Mouse (Mus musculus) kidney, embryonic 15.5 days (tissue): Measurements from ENCODE around the gene Dgki. TPM values are rescaled to one million over a fixed set of nuclear protein-coding genes. Genes with fewer than 3 reads are reported as not detected.
A peak's percentile ranks its signal among the peaks of the same experiment; 100 is the strongest.

Experiments used
- ATAC-seq: fragments of 200-750 bp; cut with Nextera tagmentation; replicated peaks from 2 replicates; pipeline ENCODE4 v1.8.0; 2017; ENCODE audit warnings: moderate TSS enrichment; ENCODE audit not compliant: low FRiP score
- H3K27ac ChIP-seq: fragments of 300-500 bp; sonication (generic); 2 replicates; pipeline ENCODE4 v1.5.1; 2015; ENCODE audit warnings: mild to moderate bottlenecking, inconsistent platforms
- H3K27me3 ChIP-seq: fragments of 300-500 bp; sonication (generic); 2 replicates; pipeline ENCODE4 v1.6.1; 2015; ENCODE audit warnings: inconsistent platforms
- H3K36me3 ChIP-seq: fragments of 300-500 bp; sonication (generic); 2 replicates; pipeline ENCODE4 v1.6.1; 2015; ENCODE audit warnings: inconsistent platforms
- H3K4me1 ChIP-seq: fragments of 300-500 bp; sonication (generic); 2 replicates; pipeline ENCODE4 v1.6.1; 2015; ENCODE audit warnings: inconsistent platforms
- H3K4me2 ChIP-seq: fragments of 300-500 bp; sonication (generic); 2 replicates; pipeline ENCODE4 v1.6.1; 2015; ENCODE audit warnings: moderate library complexity, mild to moderate bottlenecking, inconsistent platforms
- H3K4me3 ChIP-seq: fragments of 300-500 bp; sonication (generic); replicated peaks from 2 replicates; pipeline ENCODE4 v1.5.1; 2015; ENCODE audit warnings: mild to moderate bottlenecking, inconsistent platforms
- H3K9ac ChIP-seq: fragments of 300-500 bp; sonication (generic); 2 replicates; pipeline ENCODE4 v1.6.1; 2015; ENCODE audit warnings: mild to moderate bottlenecking, inconsistent platforms
- H3K9me3 ChIP-seq: fragments of 300-500 bp; sonication (generic); replicated peaks from 2 replicates; pipeline ENCODE4 v1.6.1; 2016; ENCODE audit warnings: inconsistent platforms
- WGBS: fragments of 180-500 bp; shearing (Covaris S2); methylation state at CpG from one replicate; pipeline ENCODE4 v1.1.7; 2015; ENCODE audit warnings: mixed read lengths; 5-methylcytosine and 5-hydroxymethylcytosine counted together
- polyA plus RNA-seq: library from polyadenylated mRNA; unstranded; fragments of >200 nt; fragmentation: Nextera tagmentation; extraction: Ambion mirVana; gene quantifications from 2 replicates; pipeline ENCODE4 v1.2.1, GENCODE M21; 2015

The Dgki gene
- polyA plus RNA-seq, 1 experiment from 2014 or later: 0.55 TPM

GRCm38 (mm10) chr6:37325906-37326602 lies 26.1 kb upstream of the Dgki start:
- WGBS: 88% methylated on average over 9 of the region's 9 CpGs
- H3K27ac ChIP-seq: peak overlapping the region; percentile 62
- no peak for ATAC-seq

GRCm38 (mm10) chr6:37325076-37325475 lies 25.1 kb upstream of the Dgki start:
- ATAC-seq: no peak
- WGBS: 78% methylated on average over 3 of the region's 3 CpGs
- Histone ChIP-seq H3K27me3 (no peaks in the 10 kb centered on the region), H3K4me1 (peaks cover 14% of the 10 kb centered on the region), H3K9me3 (no peaks in the 10 kb centered on the region), H3K27ac (no peak overlapping the region), H3K9ac (no peak overlapping the region), H3K4me2 (no peak overlapping the region), H3K36me3 (peaks cover 9% of the 10 kb centered on the region), H3K4me3 (no peak overlapping the region)

More at GRCm38 (mm10) chr6:37325906-37326602, 26.1 kb upstream of the Dgki start:
- peaks cover 14% of the 10 kb centered on the region for H3K36me3 ChIP-seq
- peaks cover 21% of the 10 kb centered on the region for H3K4me1 ChIP-seq
- H3K27me3 ChIP-seq: no peaks in the 10 kb centered on the region
- H3K9ac ChIP-seq: no peak overlapping the region
- no peak overlapping the region for H3K4me2 ChIP-seq
- no peak overlapping the region for H3K4me3 ChIP-seq
- H3K9me3 ChIP-seq: no peaks in the 10 kb centered on the region

- Histone ChIP-seq H3K4me2 (no peak overlapping the region), H3K9ac (no peak overlapping the region), H3K27ac (no peak overlapping the region), H3K27me3 (no peaks in the 10 kb centered on the region), H3K9me3 (no peaks in the 10 kb centered on the region), H3K4me3 (no peak overlapping the region), H3K4me1 (peaks cover 9% of the 10 kb centered on the region), H3K36me3 (no peaks in the 10 kb centered on the region)
- WGBS: 90% methylated on average over 7 of the region's 7 CpGs
- ATAC-seq: no peak
Observed at GRCm38 (mm10) chr6:37322641-37323040, 22.7 kb upstream of the Dgki start.

GRCm38 (mm10) chr6:37322088-37322487 lies 22.1 kb upstream of the Dgki start:
- Histone ChIP-seq H3K36me3 (no peaks in the 10 kb centered on the region), H3K9me3 (no peaks in the 10 kb centered on the region), H3K4me3 (no peak overlapping the region), H3K27ac (no peak overlapping the region), H3K27me3 (no peaks in the 10 kb centered on the region), H3K4me1 (peaks cover 6% of the 10 kb centered on the region), H3K9ac (no peak overlapping the region), H3K4me2 (no peak overlapping the region)
- ATAC-seq: no peak
- 92% methylated on average over 9 of the region's 9 CpGs for WGBS

GRCm38 (mm10) chr6:37317904-37318303 lies 17.9 kb upstream of the Dgki start:
- no peak overlapping the region for H3K27ac ChIP-seq
- no peaks in the 10 kb centered on the region for H3K27me3 ChIP-seq
- no peaks in the 10 kb centered on the region for H3K9me3 ChIP-seq
- H3K4me2 ChIP-seq: no peak overlapping the region
- H3K9ac ChIP-seq: no peak overlapping the region
- no peak overlapping the region for H3K4me3 ChIP-seq
- no peaks in the 10 kb centered on the region for H3K4me1 ChIP-seq
- no peaks in the 10 kb centered on the region for H3K36me3 ChIP-seq
- 61% methylated on average over 5 of the region's 5 CpGs for WGBS
- ATAC-seq: no peak

- H3K4me3 ChIP-seq: no peak overlapping the region
- H3K9me3 ChIP-seq: no peaks in the 10 kb centered on the region
- no peak for ATAC-seq
- no peak overlapping the region for H3K4me2 ChIP-seq
- no peaks in the 10 kb centered on the region for H3K4me1 ChIP-seq
- H3K36me3 ChIP-seq: no peaks in the 10 kb centered on the region
- no peak overlapping the region for H3K9ac ChIP-seq
- no peaks in the 10 kb centered on the region for H3K27me3 ChIP-seq
- H3K27ac ChIP-seq: no peak overlapping the region
Observed at GRCm38 (mm10) chr6:37315440-37315839, 15.5 kb upstream of the Dgki start.

- no peak overlapping the region for H3K9ac ChIP-seq
- no peaks in the 10 kb centered on the region for H3K27me3 ChIP-seq
- H3K27ac ChIP-seq: no peak overlapping the region
- WGBS: 90% methylated on average over 4 of the region's 4 CpGs
- no peaks in the 10 kb centered on the region for H3K4me1 ChIP-seq
- no peaks in the 10 kb centered on the region for H3K36me3 ChIP-seq
- ATAC-seq: no peak
- no peak overlapping the region for H3K4me2 ChIP-seq
- H3K4me3 ChIP-seq: no peak overlapping the region
- no peaks in the 10 kb centered on the region for H3K9me3 ChIP-seq
Observed at GRCm38 (mm10) chr6:37310601-37311000, 10.6 kb upstream of the Dgki start.

- Histone ChIP-seq H3K4me1 (no peaks in the 10 kb centered on the region), H3K27ac (no peak overlapping the region), H3K4me3 (no peak overlapping the region), H3K9me3 (no peaks in the 10 kb centered on the region), H3K36me3 (no peaks in the 10 kb centered on the region), H3K4me2 (no peak overlapping the region), H3K9ac (no peak overlapping the region), H3K27me3 (peaks cover 13% of the 10 kb centered on the region)
- no peak for ATAC-seq
- WGBS: 82% methylated on average over 1 of the region's 1 CpGs
Observed at GRCm38 (mm10) chr6:37306616-37307015, 6.6 kb upstream of the Dgki start.

- peak overlapping the region; percentile 58 for H3K4me3 ChIP-seq
- H3K4me1 ChIP-seq: peaks cover 18% of the 10 kb centered on the region
- H3K9ac ChIP-seq: no peak overlapping the region
- no peak for ATAC-seq
- peaks cover 62% of the 10 kb centered on the region for H3K27me3 ChIP-seq
- no peaks in the 10 kb centered on the region for H3K9me3 ChIP-seq
- H3K36me3 ChIP-seq: no peaks in the 10 kb centered on the region
- peak overlapping the region; percentile 99 for H3K4me2 ChIP-seq
- WGBS: 12% methylated on average over 13 of the region's 13 CpGs
- no peak overlapping the region for H3K27ac ChIP-seq
Observed at GRCm38 (mm10) chr6:37300492-37300891, 508 bp upstream of the Dgki start.

- Histone ChIP-seq H3K27ac (no peak overlapping the region), H3K9ac (0 out of 2 replicates have a peak overlapping the region, but pooled peaks have one; percentile 28), H3K4me3 (peak overlapping the region; percentile 58), H3K4me2 (peak overlapping the region; percentile 99), H3K9me3 (no peaks in the 10 kb centered on the region), H3K27me3 (peaks cover 62% of the 10 kb centered on the region), H3K4me1 (peaks cover 18% of the 10 kb centered on the region), H3K36me3 (no peaks in the 10 kb centered on the region)
- no peak for ATAC-seq
- 26% methylated on average over 4 of the region's 4 CpGs for WGBS
Observed at GRCm38 (mm10) chr6:37298982-37299381, 1.0 kb downstream of the Dgki start.

- Histone ChIP-seq H3K9ac (no peak overlapping the region), H3K4me2 (no peak overlapping the region), H3K27ac (no peak overlapping the region), H3K4me1 (peaks cover 18% of the 10 kb centered on the region), H3K36me3 (no peaks in the 10 kb centered on the region), H3K27me3 (peaks cover 59% of the 10 kb centered on the region), H3K9me3 (no peaks in the 10 kb centered on the region), H3K4me3 (no peak overlapping the region)
- no peak for ATAC-seq
- WGBS: 55% methylated on average over 8 of the region's 8 CpGs
Observed at GRCm38 (mm10) chr6:37297744-37298482, 2.1 kb downstream of the Dgki start.

- Histone ChIP-seq H3K4me2 (no peak overlapping the region), H3K4me1 (no peaks in the 10 kb centered on the region), H3K36me3 (no peaks in the 10 kb centered on the region), H3K27ac (no peak overlapping the region), H3K9me3 (no peaks in the 10 kb centered on the region), H3K27me3 (peaks cover 5% of the 10 kb centered on the region), H3K4me3 (no peak overlapping the region), H3K9ac (no peak overlapping the region)
- ATAC-seq: no peak
- 88% methylated on average over 2 of the region's 2 CpGs for WGBS
Observed at GRCm38 (mm10) chr6:37292068-37292467, 7.9 kb downstream of the Dgki start.
